Mouse (Mus musculus): ENCODE results near the gene Tmem100. TPM values are rescaled to one million over a fixed set of nuclear protein-coding genes. Genes with fewer than 3 reads are reported as not detected.

The Tmem100 gene
- polyA plus RNA-seq, 1 experiment from 2014 or later = 15.9 TPM

- WGBS = 91% methylated on average over 18 of the region's 18 CpGs
- ATAC-seq (ENCODE audit: insufficient number of reproducible peaks, low FRiP score) = no peak
- no peaks in the 10 kb centered on the region for H3K36me3 ChIP-seq
- H3K27me3 ChIP-seq (replicated peaks) = no peaks in the 10 kb centered on the region
- H3K27ac ChIP-seq (ENCODE audit: poor library complexity, severe bottlenecking) = no peak overlapping the region
- no peak overlapping the region for H3K4me2 ChIP-seq
- H3K9ac ChIP-seq = no peak overlapping the region
- H3K4me1 ChIP-seq (replicated peaks) = peaks cover 10% of the 10 kb centered on the region
- H3K4me3 ChIP-seq = no peak overlapping the region
- no peaks in the 10 kb centered on the region for H3K9me3 ChIP-seq (replicated peaks)
Observed at GRCm38 (mm10) chr11:89998996-89999770, 31.0 kb upstream of the Tmem100 start.

GRCm38 (mm10) chr11:90000666-90001065 is 29.5 kb upstream of the Tmem100 start:
- WGBS = 83% methylated on average over 4 of the region's 4 CpGs
- Histone ChIP-seq H3K9me3 (replicated peaks) (no peaks in the 10 kb centered on the region), H3K4me1 (replicated peaks) (peaks cover 4% of the 10 kb centered on the region; the same call in 1 of the 2 replicates), H3K27me3 (replicated peaks) (no peaks in the 10 kb centered on the region), H3K36me3 (no peaks in the 10 kb centered on the region), H3K9ac (no peak overlapping the region), H3K27ac (ENCODE audit: poor library complexity, severe bottlenecking) (no peak overlapping the region), H3K4me3 (no peak overlapping the region), H3K4me2 (no peak overlapping the region)
- no peak for ATAC-seq (ENCODE audit: insufficient number of reproducible peaks, low FRiP score)

DNA sequence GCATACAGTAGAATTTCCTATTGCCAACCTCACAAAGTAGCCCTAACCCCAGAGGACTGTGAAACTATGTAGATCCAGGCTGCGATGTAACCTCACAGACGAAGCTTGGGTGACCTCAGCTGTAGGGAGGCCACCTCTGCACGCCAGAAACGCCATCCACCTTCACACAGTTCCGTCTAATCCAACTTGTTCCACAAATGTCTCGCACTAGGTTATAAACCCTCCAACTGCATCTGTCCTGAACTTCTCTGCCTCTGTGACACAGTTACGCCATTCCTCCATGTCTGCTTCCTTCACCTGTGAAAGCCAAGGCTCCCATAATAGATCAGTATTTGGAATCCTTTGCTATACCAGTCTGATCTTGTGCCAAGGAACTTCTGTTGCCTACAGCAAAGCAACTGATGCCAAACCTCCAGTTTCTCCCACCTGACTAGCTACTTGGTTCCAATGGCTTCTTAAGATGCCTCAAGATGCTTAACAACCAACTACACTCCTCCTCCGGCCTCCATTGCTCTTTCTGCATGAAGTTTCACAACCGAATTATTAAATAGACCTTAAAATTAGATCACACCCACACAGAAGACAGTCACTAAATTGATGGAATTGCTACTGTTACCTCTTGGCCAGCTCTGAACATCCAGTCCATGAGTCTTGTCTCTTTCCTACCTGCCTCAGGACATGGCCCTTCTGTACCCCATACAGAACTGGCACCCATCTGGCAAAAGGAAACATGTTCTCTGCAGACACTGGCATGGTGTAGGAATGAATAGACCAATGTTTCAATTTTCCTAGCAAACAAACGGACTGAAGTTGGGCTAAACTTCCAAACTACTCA is 28.5 kb upstream of the Tmem100 start:
- ATAC-seq (ENCODE audit: insufficient number of reproducible peaks, low FRiP score) = no peak
- H3K36me3 ChIP-seq = no peaks in the 10 kb centered on the region
- H3K27ac ChIP-seq (ENCODE audit: poor library complexity, severe bottlenecking) = no peak overlapping the region
- H3K9me3 ChIP-seq (replicated peaks) = no peaks in the 10 kb centered on the region
- peaks cover 7% of the 10 kb centered on the region; the same call in 1 of the 2 replicates for H3K4me1 ChIP-seq (replicated peaks)
- H3K4me2 ChIP-seq = peak overlapping the region; percentile 73
- no peaks in the 10 kb centered on the region for H3K27me3 ChIP-seq (replicated peaks)
- H3K4me3 ChIP-seq = peak overlapping the region; percentile 62
- WGBS = 85% methylated on average over 10 of the region's 10 CpGs
- peak overlapping the region; percentile 80; the same call in 1 of the 2 replicates for H3K9ac ChIP-seq

GRCm38 (mm10) chr11:90002231-90002986 is 27.7 kb upstream of the Tmem100 start, which contains the start of gene Pctp:
Gene Pctp (minus strand): TSS chr11:90002894.
- Histone ChIP-seq H3K27me3 (replicated peaks) (no peaks in the 10 kb centered on the region), H3K4me1 (replicated peaks) (peaks cover 7% of the 10 kb centered on the region; the same call in 1 of the 2 replicates), H3K36me3 (no peaks in the 10 kb centered on the region), H3K27ac (ENCODE audit: poor library complexity, severe bottlenecking) (0 out of 2 replicates have a peak within 1 kb of the TSS, but pooled peaks have one; percentile 19), H3K4me3 (peak within 1 kb of the TSS; percentile 62), H3K4me2 (peak within 1 kb of the TSS; percentile 73), H3K9ac (peak within 1 kb of the TSS; percentile 80), H3K9me3 (replicated peaks) (no peaks in the 10 kb centered on the region)
- WGBS = 11% methylated on average over 35 of the region's 35 CpGs
- peak; percentile 97 for ATAC-seq (ENCODE audit: insufficient number of reproducible peaks, low FRiP score)

- ATAC-seq (ENCODE audit: insufficient number of reproducible peaks, low FRiP score) = no peak
- Histone ChIP-seq H3K27me3 (replicated peaks) (no peaks in the 10 kb centered on the region), H3K4me2 (peak overlapping the region; percentile 73), H3K4me3 (peak overlapping the region; percentile 62), H3K4me1 (replicated peaks) (peaks cover 7% of the 10 kb centered on the region; the same call in 1 of the 2 replicates), H3K27ac (ENCODE audit: poor library complexity, severe bottlenecking) (no peak overlapping the region), H3K9ac (no peak overlapping the region), H3K36me3 (no peaks in the 10 kb centered on the region), H3K9me3 (replicated peaks) (no peaks in the 10 kb centered on the region)
- 15% methylated on average over 8 of the region's 8 CpGs for whole genome bisulfite sequencing
Observed at GRCm38 (mm10) chr11:90002987-90003348, 27.2 kb upstream of the Tmem100 start.

GRCm38 (mm10) chr11:90003386-90003785 is 26.8 kb upstream of the Tmem100 start:
- 89% methylated on average over 4 of the region's 4 CpGs for WGBS
- ATAC-seq (ENCODE audit: insufficient number of reproducible peaks, low FRiP score) = no peak
- no peak overlapping the region for H3K4me2 ChIP-seq

GRCm38 (mm10) chr11:90006111-90006510 is 24.0 kb upstream of the Tmem100 start:
- Histone ChIP-seq H3K27me3 (replicated peaks) (no peaks in the 10 kb centered on the region), H3K36me3 (no peaks in the 10 kb centered on the region), H3K4me3 (no peak overlapping the region), H3K27ac (ENCODE audit: poor library complexity, severe bottlenecking) (no peak overlapping the region), H3K4me1 (replicated peaks) (peaks cover 7% of the 10 kb centered on the region; the same call in 1 of the 2 replicates), H3K9ac (no peak overlapping the region), H3K4me2 (no peak overlapping the region), H3K9me3 (replicated peaks) (no peaks in the 10 kb centered on the region)
- no peak for ATAC-seq (ENCODE audit: insufficient number of reproducible peaks, low FRiP score)
- 35% methylated on average over 4 of the region's 4 CpGs for WGBS

More at GRCm38 (mm10) chr11:90003386-90003785, 26.8 kb upstream of the Tmem100 start:
- Histone ChIP-seq H3K4me3 (no peak overlapping the region), H3K36me3 (no peaks in the 10 kb centered on the region), H3K9me3 (replicated peaks) (no peaks in the 10 kb centered on the region), H3K9ac (no peak overlapping the region), H3K4me1 (replicated peaks) (peaks cover 7% of the 10 kb centered on the region; the same call in 1 of the 2 replicates), H3K27me3 (replicated peaks) (no peaks in the 10 kb centered on the region), H3K27ac (ENCODE audit: poor library complexity, severe bottlenecking) (no peak overlapping the region)

DNA sequence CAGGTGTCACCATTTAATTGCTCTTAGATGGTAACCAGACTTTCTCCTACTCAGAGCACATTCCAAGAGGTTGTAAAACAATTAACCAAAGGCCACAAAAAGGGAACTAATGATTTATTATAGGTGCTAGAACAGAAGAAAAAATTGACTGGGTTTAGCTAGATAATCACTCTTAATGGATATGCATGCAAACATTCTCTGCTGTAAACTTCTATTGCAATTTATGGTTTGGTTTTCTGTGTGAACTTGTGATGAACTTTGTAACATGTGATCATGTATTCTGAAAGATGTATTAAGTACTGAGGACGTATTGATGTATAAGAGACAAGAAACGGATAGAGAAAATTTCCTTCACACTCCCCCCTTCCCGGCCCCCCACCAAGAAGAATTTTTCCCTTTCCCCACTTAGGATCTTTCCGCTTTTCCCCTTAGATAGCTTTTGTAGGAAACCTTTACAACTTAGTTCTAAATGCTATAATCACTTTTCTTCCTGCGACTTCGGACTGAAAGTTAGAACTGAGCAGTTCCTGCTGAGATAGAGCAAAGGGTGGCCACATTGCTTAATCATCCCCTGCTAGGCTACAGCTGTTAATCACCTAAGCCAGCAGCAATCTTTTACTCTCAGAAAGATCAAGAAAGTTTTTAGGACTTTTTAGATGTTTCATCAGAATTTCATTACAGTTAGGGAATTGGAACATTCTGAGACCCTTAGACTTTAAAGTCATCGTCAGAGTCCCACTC is 22.2 kb upstream of the Tmem100 start:
- no peak for ATAC-seq (ENCODE audit: insufficient number of reproducible peaks, low FRiP score)
- H3K4me1 ChIP-seq (replicated peaks) = 0 out of 2 replicates have a peak, but pooled peaks cover 2% of the 10 kb centered on the region
- 44% methylated on average over 7 of the region's 7 CpGs for WGBS

DNA sequence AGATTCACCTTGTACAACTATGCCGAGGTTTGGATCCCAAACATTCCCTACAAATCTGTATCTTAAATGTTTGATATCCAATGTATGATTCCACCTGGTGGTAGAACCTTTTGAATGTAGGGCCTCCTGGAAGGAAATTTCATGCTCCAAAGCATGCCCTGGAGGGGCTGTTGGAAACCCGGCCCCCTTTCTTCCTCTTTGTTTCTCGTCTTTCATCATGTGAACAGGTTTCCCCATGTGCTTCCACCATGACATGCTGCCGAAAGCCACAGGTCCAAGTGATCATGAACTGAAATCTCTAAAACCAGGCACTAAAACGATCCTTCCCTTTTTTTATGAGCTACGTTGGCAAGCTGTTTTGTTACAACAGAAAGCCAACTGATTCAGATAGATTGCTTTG is 16.5 kb upstream of the Tmem100 start:
- WGBS = 84% methylated on average over 6 of the region's 6 CpGs
- H3K27ac ChIP-seq (ENCODE audit: poor library complexity, severe bottlenecking) = no peak overlapping the region
- no peak overlapping the region for H3K4me2 ChIP-seq
- no peaks in the 10 kb centered on the region for H3K36me3 ChIP-seq
- H3K4me3 ChIP-seq = no peak overlapping the region
- 0 out of 2 replicates have a peak, but pooled peaks cover 3% of the 10 kb centered on the region for H3K9me3 ChIP-seq (replicated peaks)
- no peak for ATAC-seq (ENCODE audit: insufficient number of reproducible peaks, low FRiP score)
- no peak overlapping the region for H3K9ac ChIP-seq
- no peaks in the 10 kb centered on the region for H3K4me1 ChIP-seq (replicated peaks)
- H3K27me3 ChIP-seq (replicated peaks) = no peaks in the 10 kb centered on the region

More for the DNA sequence above, 22.2 kb upstream of the Tmem100 start:
- H3K9ac ChIP-seq = no peak overlapping the region
- no peak overlapping the region for H3K27ac ChIP-seq (ENCODE audit: poor library complexity, severe bottlenecking)
- no peak overlapping the region for H3K4me2 ChIP-seq
- no peaks in the 10 kb centered on the region for H3K9me3 ChIP-seq (replicated peaks)
- no peak overlapping the region for H3K4me3 ChIP-seq
- no peaks in the 10 kb centered on the region for H3K36me3 ChIP-seq
- H3K27me3 ChIP-seq (replicated peaks) = no peaks in the 10 kb centered on the region

- 55% methylated on average over 7 of the region's 7 CpGs for WGBS
- no peak overlapping the region for H3K9ac ChIP-seq
Observed at GRCm38 (mm10) chr11:90015281-90015680, 14.9 kb upstream of the Tmem100 start.

More at GRCm38 (mm10) chr11:90015281-90015680, 14.9 kb upstream of the Tmem100 start:
- ATAC-seq (ENCODE audit: insufficient number of reproducible peaks, low FRiP score) = no peak
- Histone ChIP-seq H3K36me3 (no peaks in the 10 kb centered on the region), H3K27ac (ENCODE audit: poor library complexity, severe bottlenecking) (no peak overlapping the region), H3K4me3 (no peak overlapping the region), H3K9me3 (replicated peaks) (0 out of 2 replicates have a peak, but pooled peaks cover 3% of the 10 kb centered on the region), H3K27me3 (replicated peaks) (no peaks in the 10 kb centered on the region), H3K4me1 (replicated peaks) (no peaks in the 10 kb centered on the region), H3K4me2 (no peak overlapping the region)

All from heart, embryonic 12.5 days (tissue).